Mouse (Mus musculus) kidney, embryonic 15.5 days (tissue): ENCODE results near the gene Cd6. TPM values are rescaled to one million over a fixed set of nuclear protein-coding genes. Genes with fewer than 3 reads are reported as not detected.

Experiments used
- polyA plus RNA-seq: library from polyadenylated mRNA; unstranded; fragments of >200 nt; fragmentation: Nextera tagmentation; extraction: Ambion mirVana; gene quantifications from 2 replicates; pipeline ENCODE4 v1.2.1, GENCODE M21; 2015

The Cd6 gene
- polyA plus RNA-seq, 1 experiment from 2014 or later, result 0.26 TPM

Other genes with a start within 250 kb of the Cd6 start
- 338 and 368 TPM in 2 replicates for gene Ddb1, start 224.7 kb downstream of the Cd6 start, polyA plus RNA-seq
- 32.3 and 38.7 TPM in 2 replicates for gene Tkfc, start 224.4 kb downstream of the Cd6 start, polyA plus RNA-seq
- 3.0 and 3.2 TPM in 2 replicates for gene Vwce, start 195.8 kb downstream of the Cd6 start, polyA plus RNA-seq
- not detected in 2 replicates for gene Pga5, start 152.0 kb downstream of the Cd6 start, polyA plus RNA-seq
- gene Vps37c, start 141.3 kb downstream of the Cd6 start, polyA plus RNA-seq, result 29.7 and 31.7 TPM in 2 replicates
- gene Cd5, start 91.1 kb downstream of the Cd6 start, polyA plus RNA-seq, result 0.34 and 0.82 TPM in 2 replicates
- gene Slc15a3, start 9.7 kb upstream of the Cd6 start, polyA plus RNA-seq, result 0.31 and 0.39 TPM in 2 replicates
- 77.5 and 89.7 TPM in 2 replicates for gene Tmem132a, start 39.9 kb upstream of the Cd6 start, polyA plus RNA-seq
- gene Tmem109, start 51.9 kb upstream of the Cd6 start, polyA plus RNA-seq, result 93.6 and 105 TPM in 2 replicates
- 48.1 and 49.4 TPM in 2 replicates for gene Prpf19, start 65.2 kb upstream of the Cd6 start, polyA plus RNA-seq
- not detected in 2 replicates for gene Zp1, start 90.6 kb upstream of the Cd6 start, polyA plus RNA-seq
- 0.08 and 0.09 TPM in 2 replicates for gene Ptgdr2, start 107.1 kb upstream of the Cd6 start, polyA plus RNA-seq
- gene Ccdc86, start 119.2 kb upstream of the Cd6 start, polyA plus RNA-seq, result 33.1 and 33.4 TPM in 2 replicates
- gene Ms4a10, start 144.6 kb upstream of the Cd6 start, polyA plus RNA-seq, result 0.31 TPM in 1 of 2 replicates, not detected in the other
- gene Ms4a15, start 163.2 kb upstream of the Cd6 start, polyA plus RNA-seq, result not detected in 2 replicates
- gene Ms4a18, start 188.0 kb upstream of the Cd6 start, polyA plus RNA-seq, result not detected in 2 replicates